Mouse (Mus musculus): ENCODE results near the gene Spib.

Spib gene

GRCm38 (mm10) chr7:44548497-44549087 lies 16.7 kb upstream of the Spib start, which contains the start of gene Pold1:
Gene Pold1, minus strand, starts transcription at chr7:44548849.
- DNase-seq (ENCODE audit: low spot score in 2 of 2) = peak; percentile 99 to 100

- no peak for DNase-seq (ENCODE audit: low spot score in 2 of 2)
Observed at GRCm38 (mm10) chr7:44547725-44548124, 15.9 kb upstream of the Spib start.

GRCm38 (mm10) chr7:44547041-44547440 lies 15.2 kb upstream of the Spib start:
- no peak for DNase-seq (ENCODE audit: low spot score in 2 of 2)

GRCm38 (mm10) chr7:44546274-44546673 lies 14.4 kb upstream of the Spib start:
- DNase-seq (ENCODE audit: low spot score in 2 of 2) = no peak

- no peak for DNase-seq (ENCODE audit: low spot score in 2 of 2)
Observed at GRCm38 (mm10) chr7:44543071-44543470, 11.2 kb upstream of the Spib start.

GRCm38 (mm10) chr7:44542555-44542954 lies 10.7 kb upstream of the Spib start:
- no peak for DNase-seq (ENCODE audit: low spot score in 2 of 2)

GRCm38 (mm10) chr7:44538756-44539624 lies 7.1 kb upstream of the Spib start:
- no peak for DNase-seq (ENCODE audit: low spot score in 2 of 2)

- no peak for DNase-seq (ENCODE audit: low spot score in 2 of 2)
Observed at GRCm38 (mm10) chr7:44537496-44537895, 5.6 kb upstream of the Spib start.

- no peak for DNase-seq (ENCODE audit: low spot score in 2 of 2)
Observed at GRCm38 (mm10) chr7:44537009-44537408, 5.1 kb upstream of the Spib start.

GRCm38 (mm10) chr7:44536590-44536968 lies 4.7 kb upstream of the Spib start:
- no peak for DNase-seq (ENCODE audit: low spot score in 2 of 2)

- no peak for DNase-seq (ENCODE audit: low spot score in 2 of 2)
Observed at GRCm38 (mm10) chr7:44535657-44536589, 4.1 kb upstream of the Spib start.

GRCm38 (mm10) chr7:44534656-44535441 lies 3.0 kb upstream of the Spib start:
- no peak for DNase-seq (ENCODE audit: low spot score in 2 of 2)

GRCm38 (mm10) chr7:44534242-44534641 lies 2.4 kb upstream of the Spib start:
- DNase-seq (ENCODE audit: low spot score in 2 of 2) = no peak

- DNase-seq (ENCODE audit: low spot score in 2 of 2) = no peak
Observed at GRCm38 (mm10) chr7:44533746-44534045, 1.8 kb upstream of the Spib start.

GRCm38 (mm10) chr7:44532918-44533745 lies 1.3 kb upstream of the Spib start:
- DNase-seq (ENCODE audit: low spot score in 2 of 2) = no peak

- DNase-seq (ENCODE audit: low spot score in 2 of 2) = no peak
Observed at GRCm38 (mm10) chr7:44531207-44531606, 664 bp downstream of the Spib start.

- DNase-seq (ENCODE audit: low spot score in 2 of 2) = no peak
Observed at GRCm38 (mm10) chr7:44530507-44530906, 1.4 kb downstream of the Spib start.

- no peak for DNase-seq (ENCODE audit: low spot score in 2 of 2)
Observed at GRCm38 (mm10) chr7:44529518-44529917, 2.4 kb downstream of the Spib start.

GRCm38 (mm10) chr7:44527483-44528398 lies 4.1 kb downstream of the Spib start:
- peak in 1 of 2 experiments; percentile 60 for DNase-seq (ENCODE audit: low spot score in 2 of 2)

Measured in frontal cortex, postnatal 14 days (tissue).